ENCODE assay signal across 10 mouse cellular contexts in the genomic region with DNA sequence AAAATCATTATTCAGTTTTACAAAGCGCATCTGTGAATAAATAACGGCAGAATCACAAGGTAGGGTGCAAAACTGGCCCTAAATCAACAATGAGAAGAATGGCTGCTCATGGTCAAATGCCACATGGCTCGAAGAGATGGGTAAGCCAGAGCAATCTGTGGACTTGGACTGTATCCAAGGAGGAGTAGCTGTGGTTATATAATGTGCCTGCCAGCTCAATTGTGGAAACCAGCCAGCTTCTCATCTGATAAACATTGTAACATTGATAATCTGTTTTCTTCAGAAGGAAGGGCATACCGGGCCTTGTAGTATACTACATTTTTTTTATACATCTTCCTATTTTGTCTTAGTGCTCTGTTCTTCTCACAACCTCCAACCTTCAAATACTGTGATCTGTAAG. TPM values are rescaled to one million over a fixed set of nuclear protein-coding genes. Genes with fewer than 3 reads are reported as not detected.
DNase-seq lines count a peak whose midpoint lies in the region; ATAC-seq and TF ChIP-seq lines count a peak whose summit lies in the region.
"Had no signal": no experiment of that assay in that cellular context is flagged by ENCODE, and none has a peak within 500 bp of the region (broad histone marks: within the 10 kb centered on the region; RNA-seq: fewer than 3 reads in every experiment).

No protein-coding gene starts in this region.

- H3K9ac ChIP-seq in heart, postnatal 0 days (replicated peaks; ENCODE audit: low read depth, low read length) = no peak overlapping the region

- no peak overlapping the region for H3K27ac ChIP-seq in heart, postnatal 0 days (ENCODE audit: low read depth)

- H3K36me3 ChIP-seq in heart, postnatal 0 days (replicated peaks; ENCODE audit: control insufficient read depth, insufficient read depth, low read length) = peaks cover 70% of the 10 kb centered on the region

- peaks cover 10% of the 10 kb centered on the region for H3K4me1 ChIP-seq in heart, postnatal 0 days (ENCODE audit: control insufficient read depth, insufficient read depth)

- peak; percentile 27 for DNase-seq in heart, postnatal 0 days (ENCODE audit: low spot score)
- no peak for DNase-seq in heart, postnatal 36 days
- peak; percentile 22 for DNase-seq in ovary, adult 18-20 months (ENCODE audit: low spot score)
- no peak for DNase-seq in ovary, postnatal 14 days (ENCODE audit: low spot score)
- peak; percentile 90 for DNase-seq in cerebellum, adult 9-11 months
- DNase-seq in gastrocnemius, postnatal 14 days = no peak
- no peak for DNase-seq in right cerebral cortex, postnatal 36 days (ENCODE audit: low spot score in 2 of 2)

- TF ChIP-seq EP300 in heart, postnatal 0 days (IDR thresholded peaks at IDR 0.05; ENCODE audit: low read depth) = no peak

- no peak for TF ChIP-seq CTCF in heart, postnatal 0 days (IDR thresholded peaks at IDR 0.05; ENCODE audit: low read depth)

- 32% methylated on average over 4 of the region's 4 CpGs for WGBS in heart, postnatal 0 days

- H3K4me3 ChIP-seq in heart, postnatal 0 days (ENCODE audit: low read depth, low read length) = no peak overlapping the region
- H3K4me3 ChIP-seq: myocyte had no signal

- peak; percentile 57; the same call in 1 of the 2 replicates for ATAC-seq in heart, postnatal 0 days (ENCODE audit: insufficient read depth, low read depth)
- peak; percentile 78 for ATAC-seq in megakaryocyte progenitor cell, adult 5-6 weeks (replicated peaks; ENCODE audit: poor library complexity)
- ATAC-seq: Patski had no signal

- no peaks in the 10 kb centered on the region for H3K27me3 ChIP-seq in heart, postnatal 0 days (ENCODE audit: control insufficient read depth, insufficient read depth, low read length)
- H3K27me3 ChIP-seq: Patski had no signal

- intact Hi-C loops in heart, postnatal 36 days (cut with DNase I) = no loop called here
- intact Hi-C loops in gastrocnemius, postnatal 14 days (cut with DNase I; ENCODE audit: low total_unique reads) = no loop called here

- H3K9me3 ChIP-seq in heart, postnatal 0 days (replicated peaks; ENCODE audit: control insufficient read depth, low read length) = no peaks in the 10 kb centered on the region

- no peak overlapping the region for H3K4me2 ChIP-seq in heart, postnatal 0 days (ENCODE audit: low read depth, low read length)

RNA-seq across cellular contexts. Expression of a gene that starts 31.9 kb away (rescaled TPM):
- total RNA-seq in heart, postnatal 0 days (2014; rRNA removed; ENCODE audit: low replicate concordance) = 32.0 and 33.5 TPM in 2 replicates
- polyA plus RNA-seq in heart, postnatal 0 days (2015; fragmentation: Nextera tagmentation; extraction: Ambion mirVana) = 9.2 and 11.1 TPM in 2 replicates
- total RNA-seq in heart, postnatal 36 days (2021) = 10 to 100 TPM; 17.4 to 20.8 TPM
- total RNA-seq in megakaryocyte progenitor cell, adult 5-6 weeks (2015) = 33.6 and 34.4 TPM in 2 replicates
- 28.3 and 31.6 TPM in 2 replicates for total RNA-seq in megakaryocyte progenitor cell, adult 5-6 weeks (2017)
- total RNA-seq in gastrocnemius, postnatal 14 days (2021) = 10 to 100 TPM; 16.4 to 16.8 TPM

Comparison
In these comparisons a context has a peak if more than half of its experiments do, and no peak if none do; other contexts are left out.
1. DNase-seq: peak in heart, postnatal 0 days (single experiment), ovary, adult 18-20 months (single experiment) and cerebellum, adult 9-11 months (single experiment); none in heart, postnatal 36 days (0 of 2), ovary, postnatal 14 days (single experiment), gastrocnemius, postnatal 14 days (single experiment) and right cerebral cortex, postnatal 36 days (0 of 2).